Mouse (Mus musculus): ENCODE results near the gene Ptges2.

GRCm38 (mm10) chr2:32389157-32389556 is 6.5 kb upstream of the Ptges2 start:
- TF ChIP-seq EP300 (IDR thresholded peaks at IDR 0.05; ENCODE audit: low read depth in 1 of 2, low read length in 2 of 2), result no peak
- no peak for TF ChIP-seq MYB (IDR thresholded peaks at IDR 0.05; ENCODE audit: low read depth, low read length)
- TF ChIP-seq MXI1 (IDR thresholded peaks at IDR 0.05; ENCODE audit: low read depth, low read length), result no peak
- TF ChIP-seq JUND (IDR thresholded peaks at IDR 0.05; ENCODE audit: low read depth, low read length), result no peak
- TF ChIP-seq CTCF (IDR thresholded peaks at IDR 0.05 in 2 of 3, conservative IDR thresholded peaks at IDR 0.05 in 1 of 3; ENCODE audit: control insufficient read depth in 1 of 3, insufficient read depth in 1 of 3, low read depth in 2 of 3, low read length in 3 of 3, poor library complexity in 1 of 3, severe bottlenecking in 1 of 3), result no peak
- no peak for TF ChIP-seq SMC3 (IDR thresholded peaks at IDR 0.05; ENCODE audit: low read depth, low read length)
- no peak for TF ChIP-seq KAT2A (conservative IDR thresholded peaks at IDR 0.05; ENCODE audit: low read depth, low read length)
- TF ChIP-seq CHD1 (IDR thresholded peaks at IDR 0.05; ENCODE audit: low read depth, low read length), result no peak
- no peak for TF ChIP-seq POLR2A (IDR thresholded peaks at IDR 0.05; ENCODE audit: control insufficient read depth in 1 of 2, insufficient read depth in 1 of 2, low read depth in 1 of 2, low read length in 2 of 2, poor library complexity in 1 of 2)
- no peak for TF ChIP-seq E2F4 (IDR thresholded peaks at IDR 0.05; ENCODE audit: borderline replicate concordance, low read depth, low read length)
- no peak for TF ChIP-seq CHD2 (IDR thresholded peaks at IDR 0.05; ENCODE audit: low read length)
- no peak for TF ChIP-seq MYC (IDR thresholded peaks at IDR 0.05; ENCODE audit: low read depth, low read length)
- no peak for TF ChIP-seq MAFK (IDR thresholded peaks at IDR 0.05; ENCODE audit: borderline replicate concordance, low read depth, low read length)

Measured in MEL (cell line).